Mouse (Mus musculus) myocyte (in vitro differentiated cells): ENCODE measurements around the gene Lysmd4. TPM values are rescaled to one million over a fixed set of nuclear protein-coding genes. Genes with fewer than 3 reads are reported as not detected.

ENCODE experiments used
- H3K27me3 ChIP-seq: one replicate; pipeline ENCODE4 v1.6.1; 2011; ENCODE audit not compliant: control insufficient read depth, insufficient read depth, insufficient read length
- H3K36me3 ChIP-seq: one replicate; pipeline ENCODE4 v1.6.1; 2011; ENCODE audit not compliant: control insufficient read depth, insufficient read depth
- H3K4me2 ChIP-seq: one replicate; pipeline ENCODE4 v1.6.1; 2011; ENCODE audit warnings: low read depth, control low read depth
- H3K4me3 ChIP-seq: one replicate; pipeline ENCODE4 v1.5.1; 2011; ENCODE audit warnings: mild to moderate bottlenecking, control low read depth, moderate library complexity
- H3K79me2 ChIP-seq: one replicate; pipeline ENCODE4 v1.6.1; 2011; ENCODE audit not compliant: control insufficient read depth, insufficient read depth
- H3ac ChIP-seq: one replicate; pipeline ENCODE4 v1.6.1; 2011; ENCODE audit not compliant: control insufficient read depth, insufficient read length
- CEBPB ChIP-seq: IDR thresholded peaks from 2 replicates; pipeline ENCODE4 v1.6.1; 2011; ENCODE audit warnings: mild to moderate bottlenecking, moderate library complexity; ENCODE audit not compliant: poor library complexity, insufficient read depth, severe bottlenecking
- E2F4 ChIP-seq: IDR thresholded peaks from one replicate; pipeline ENCODE4 v1.6.1; 2011; ENCODE audit warnings: mild to moderate bottlenecking, control low read depth, moderate library complexity; ENCODE audit not compliant: insufficient read depth
- MAX ChIP-seq: IDR thresholded peaks from one replicate; pipeline ENCODE4 v1.6.1; 2011; ENCODE audit warnings: low read depth, mild to moderate bottlenecking, control low read depth
- MYOD1 ChIP-seq, 3 experiments: IDR thresholded peaks; one replicate each; pipeline ENCODE4 v1.6.1; 2011; ENCODE audit warnings: control low read depth in 2 of 3, low read depth in 2 of 3, mild to moderate bottlenecking in 2 of 3, moderate library complexity in 1 of 3; ENCODE audit not compliant: insufficient read length in 2 of 3, control insufficient read depth in 1 of 3
- MYOG ChIP-seq, 3 experiments: IDR thresholded peaks; one replicate each; pipeline ENCODE4 v1.6.1; 2011; ENCODE audit warnings: control low read depth in 2 of 3, low read depth in 2 of 3, mild to moderate bottlenecking in 2 of 3; ENCODE audit not compliant: insufficient read length in 2 of 3, control insufficient read depth in 1 of 3, insufficient read depth in 1 of 3
- POLR2A ChIP-seq: IDR thresholded peaks from one replicate; pipeline ENCODE4 v1.6.1; 2011; ENCODE audit warnings: low read depth, mild to moderate bottlenecking, control low read depth, moderate library complexity; ENCODE audit not compliant: insufficient read length
- POLR2AphosphoS2 ChIP-seq: IDR thresholded peaks from one replicate; pipeline ENCODE4 v1.6.1; 2011; ENCODE audit warnings: low read depth, control low read depth; ENCODE audit not compliant: insufficient read length
- REST ChIP-seq: IDR thresholded peaks from one replicate; pipeline ENCODE4 v1.6.1; 2011; ENCODE audit warnings: mild to moderate bottlenecking, control low read depth, moderate library complexity; ENCODE audit not compliant: insufficient read depth, insufficient read length
- SRF ChIP-seq: IDR thresholded peaks from one replicate; pipeline ENCODE4 v1.6.1; 2011; ENCODE audit warnings: low read depth; ENCODE audit not compliant: control insufficient read depth, insufficient read length
- TCF12 ChIP-seq: IDR thresholded peaks from one replicate; pipeline ENCODE4 v1.6.1; 2011; ENCODE audit warnings: mild to moderate bottlenecking, control low read depth; ENCODE audit not compliant: poor library complexity, insufficient read depth, severe bottlenecking
- TCF3 ChIP-seq: IDR thresholded peaks from one replicate; pipeline ENCODE4 v1.6.1; 2011; ENCODE audit warnings: low read depth, control low read depth; ENCODE audit not compliant: insufficient read length
- USF1 ChIP-seq: IDR thresholded peaks from one replicate; pipeline ENCODE4 v1.6.1; 2011; ENCODE audit warnings: low read depth, mild to moderate bottlenecking, control low read depth, moderate library complexity
- polyA plus RNA-seq: library from polyadenylated mRNA; unstranded; fragments of >200 nt; fragmentation: generic; extraction: Trizol; gene quantifications from one replicate; pipeline ENCODE4 v1.2.1, GENCODE M21; 2012; ENCODE audit warnings: missing spikeins

The Lysmd4 gene
- polyA plus RNA-seq, 1 experiment, result 7.7 TPM

GRCm38 (mm10) chr7:67227538-67227937 is 5.2 kb downstream of the Lysmd4 start:
- peak; percentile 83 for TF ChIP-seq POLR2AphosphoS2
- no peak for TF ChIP-seq TCF12
- Histone ChIP-seq H3K4me3 (no peak overlapping the region), H3K36me3 (peaks cover 11% of the 10 kb centered on the region), H3K4me2 (no peak overlapping the region), H3ac (no peak overlapping the region), H3K79me2 (no peaks in the 10 kb centered on the region), H3K27me3 (no peaks in the 10 kb centered on the region)

DNA sequence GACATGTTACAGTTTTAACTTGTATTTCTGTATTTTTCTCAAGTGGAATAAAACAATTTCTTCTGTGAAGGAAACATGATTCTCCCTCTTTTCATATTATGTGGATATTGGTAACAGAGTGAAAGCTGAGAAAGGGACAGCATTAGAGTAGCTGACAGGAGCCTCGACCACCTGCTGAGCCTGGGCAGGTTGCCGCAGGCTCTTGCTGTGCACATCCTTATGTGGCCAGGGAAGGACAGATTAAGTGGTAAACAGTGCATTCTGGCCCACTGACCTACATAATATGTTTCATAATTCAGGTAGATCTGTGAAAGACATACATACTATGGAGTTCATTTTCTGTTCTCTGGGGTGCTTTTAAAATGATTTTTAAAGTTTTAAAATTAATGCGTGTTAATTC is 6.0 kb downstream of the Lysmd4 start:
- TF ChIP-seq POLR2AphosphoS2 (peak; percentile 1), USF1 (no peak)
- Histone ChIP-seq H3K4me3 (no peak overlapping the region), H3ac (no peak overlapping the region), H3K27me3 (no peaks in the 10 kb centered on the region), H3K36me3 (peaks cover 16% of the 10 kb centered on the region), H3K79me2 (no peaks in the 10 kb centered on the region), H3K4me2 (no peak overlapping the region)

- H3K4me3 ChIP-seq, result no peak overlapping the region
- no peaks in the 10 kb centered on the region for H3K27me3 ChIP-seq
- no peaks in the 10 kb centered on the region for H3K79me2 ChIP-seq
- TF ChIP-seq MYOG (IDR thresholded peaks at IDR 0.05; ENCODE audit: control insufficient read depth in 1 of 3, insufficient read depth in 1 of 3, insufficient read length in 2 of 3, low read depth in 2 of 3), result no peak
- peak; percentile 76 for TF ChIP-seq POLR2AphosphoS2
- no peak for TF ChIP-seq SRF
- no peak for TF ChIP-seq USF1
- H3K4me2 ChIP-seq, result no peak overlapping the region
- H3ac ChIP-seq, result no peak overlapping the region
- H3K36me3 ChIP-seq, result peaks cover 20% of the 10 kb centered on the region
Observed at GRCm38 (mm10) chr7:67228891-67229602, 6.7 kb downstream of the Lysmd4 start.

- no peak overlapping the region for H3ac ChIP-seq
- peaks cover 22% of the 10 kb centered on the region for H3K36me3 ChIP-seq
- no peaks in the 10 kb centered on the region for H3K79me2 ChIP-seq
- H3K27me3 ChIP-seq, result no peaks in the 10 kb centered on the region
- TF ChIP-seq USF1, result no peak
- no peak for TF ChIP-seq SRF
- TF ChIP-seq TCF12, result no peak
- no peak for TF ChIP-seq TCF3
- TF ChIP-seq MAX, result no peak
- TF ChIP-seq MYOD1 (IDR thresholded peaks at IDR 0.05; ENCODE audit: control insufficient read depth in 1 of 3, insufficient read length in 2 of 3, low read depth in 2 of 3), result no peak
- no peak for TF ChIP-seq E2F4
- TF ChIP-seq MYOG (IDR thresholded peaks at IDR 0.05; ENCODE audit: control insufficient read depth in 1 of 3, insufficient read depth in 1 of 3, insufficient read length in 2 of 3, low read depth in 2 of 3), result no peak
- no peak for TF ChIP-seq REST
- no peak for TF ChIP-seq POLR2AphosphoS2
- TF ChIP-seq POLR2A, result no peak
- no peak for TF ChIP-seq CEBPB
- no peak overlapping the region for H3K4me3 ChIP-seq
- no peak overlapping the region for H3K4me2 ChIP-seq
Observed at GRCm38 (mm10) chr7:67229701-67230100, 7.4 kb downstream of the Lysmd4 start.

DNA sequence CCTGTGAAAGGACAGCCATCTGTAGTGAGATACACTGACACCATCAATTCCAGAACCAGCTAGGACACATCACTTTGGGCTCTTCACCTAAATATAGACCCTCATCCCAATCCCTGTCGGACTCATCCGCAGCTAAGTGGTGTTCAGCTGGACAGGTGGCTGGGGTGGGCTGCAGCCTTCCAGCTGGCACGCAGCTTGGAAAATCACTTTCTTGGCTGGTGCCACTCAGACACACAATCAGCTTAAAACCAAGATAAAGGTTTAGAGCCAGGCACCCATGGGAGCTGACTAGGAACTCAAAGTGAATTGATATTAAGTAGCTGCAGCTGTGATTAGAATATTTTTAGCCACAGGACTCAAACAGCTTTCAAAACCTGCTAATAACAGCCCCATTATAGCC is 7.9 kb downstream of the Lysmd4 start:
- Histone ChIP-seq H3K4me2 (no peak overlapping the region), H3K4me3 (no peak overlapping the region), H3K36me3 (peaks cover 26% of the 10 kb centered on the region), H3K27me3 (no peaks in the 10 kb centered on the region), H3K79me2 (no peaks in the 10 kb centered on the region), H3ac (no peak overlapping the region)
- peak; percentile 31 to 62 (median 52) for TF ChIP-seq MYOG (IDR thresholded peaks at IDR 0.05; ENCODE audit: control insufficient read depth in 1 of 3, insufficient read depth in 1 of 3, insufficient read length in 2 of 3, low read depth in 2 of 3)
- TF ChIP-seq POLR2AphosphoS2, result peak; percentile 31
- TF ChIP-seq MYOD1 (IDR thresholded peaks at IDR 0.05; ENCODE audit: control insufficient read depth in 1 of 3, insufficient read length in 2 of 3, low read depth in 2 of 3), result peak; percentile 10 to 87 (median 69)
- no peak for TF ChIP-seq MAX

GRCm38 (mm10) chr7:67230640-67231140 is 8.3 kb downstream of the Lysmd4 start:
- TF ChIP-seq MYOD1 (IDR thresholded peaks at IDR 0.05; ENCODE audit: control insufficient read depth in 1 of 3, insufficient read length in 2 of 3, low read depth in 2 of 3), result no peak
- peak; percentile 47 for TF ChIP-seq POLR2AphosphoS2
- no peak for TF ChIP-seq TCF12
- no peak for TF ChIP-seq REST
- TF ChIP-seq POLR2A, result peak; percentile 16
- Histone ChIP-seq H3K4me2 (no peak overlapping the region), H3K36me3 (peaks cover 31% of the 10 kb centered on the region), H3K79me2 (no peaks in the 10 kb centered on the region), H3K27me3 (no peaks in the 10 kb centered on the region), H3ac (no peak overlapping the region), H3K4me3 (no peak overlapping the region)
